ENCODE assay signal across 12 mouse cellular contexts in the genomic region with DNA sequence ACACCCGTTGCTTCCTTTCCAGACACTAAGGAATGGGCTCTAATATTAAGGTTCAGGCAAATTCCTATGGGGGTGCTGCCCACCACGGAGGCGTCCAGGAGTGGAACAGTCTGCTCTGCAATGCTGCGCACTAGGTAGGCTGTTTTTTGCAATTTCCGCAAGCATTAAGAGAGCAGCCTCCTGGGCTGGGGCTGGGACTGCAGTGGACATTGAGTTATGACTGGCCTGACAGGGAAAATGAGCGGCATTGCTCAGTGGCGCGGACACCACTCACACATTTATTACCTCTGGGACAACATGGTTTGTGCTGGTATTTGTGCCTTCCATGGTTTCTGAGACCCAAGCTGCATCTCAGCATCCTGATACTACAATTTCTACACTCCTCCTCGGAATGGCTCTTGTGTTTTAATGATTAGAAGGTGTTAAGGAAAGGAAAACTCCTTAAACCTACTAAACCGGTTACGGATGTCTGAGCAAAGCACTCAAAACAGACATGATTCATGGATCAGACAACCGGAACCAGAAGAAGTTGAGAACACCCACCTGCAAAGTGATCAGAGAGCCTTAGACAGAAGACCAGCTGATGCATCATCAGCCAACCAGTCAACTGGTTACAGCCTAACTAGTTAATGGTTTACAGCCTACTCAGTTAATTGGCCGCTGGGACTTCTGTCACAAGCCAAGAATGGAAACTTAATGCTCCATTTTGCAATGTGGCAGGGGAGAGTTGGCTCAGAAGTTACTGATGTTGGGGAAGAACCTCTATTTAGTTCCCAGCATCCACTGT.
"Had no signal": no experiment of that assay in that cellular context is flagged by ENCODE, and none has a peak within 500 bp of the region (broad histone marks: within the 10 kb centered on the region; RNA-seq: fewer than 3 reads in every experiment).

No protein-coding gene starts in this region.

- ATAC-seq: intestine, embryonic 15.5 days had no signal

- H3K4me1 ChIP-seq: liver, embryonic 13.5 days had no signal

- H3K36me3 ChIP-seq: intestine, embryonic 15.5 days; limb, embryonic 13.5 days; liver, embryonic 13.5 days had no signal

- H3K27me3 ChIP-seq: intestine, embryonic 15.5 days; limb, embryonic 13.5 days; liver, embryonic 13.5 days had no signal

- H3K4me3 ChIP-seq: intestine, embryonic 15.5 days; limb, embryonic 13.5 days; liver, embryonic 13.5 days had no signal

- H3K9me3 ChIP-seq: intestine, embryonic 15.5 days; limb, embryonic 13.5 days; liver, embryonic 13.5 days had no signal

- H3K27ac ChIP-seq: intestine, embryonic 15.5 days; limb, embryonic 13.5 days; liver, embryonic 13.5 days had no signal

- H3K9ac ChIP-seq: intestine, embryonic 15.5 days; limb, embryonic 13.5 days; liver, embryonic 13.5 days had no signal

- DNase-seq: kidney, adult 11 months; left cerebral cortex, postnatal 4 days; liver, embryonic 13.5 days; lung, adult 2 months; lung, postnatal 14 days; lung, postnatal 4 days; midbrain, embryonic 14.5 days; thymus, adult 18-20 months; thymus, postnatal 36 days had no signal

- H3K4me2 ChIP-seq: intestine, embryonic 15.5 days; limb, embryonic 13.5 days; liver, embryonic 13.5 days; midbrain, embryonic 11.5 days had no signal
